Mouse (Mus musculus) gastrocnemius, postnatal 25 days (tissue): Measurements from ENCODE around the gene Mllt1. TPM values are rescaled to one million over a fixed set of nuclear protein-coding genes. Genes with fewer than 3 reads are reported as not detected.
"Not testable (repeated sequence)": the region's sequence is repeated elsewhere in the genome, so short reads cannot be mapped to it uniquely, and the experiment has no call there.

Experiments used
- DNase-seq: peaks from one replicate; pipeline ENCODE4 v3.0.0; 2022
- total RNA-seq, 2 experiments: library from RNA; stranded (reverse); gene quantifications; 1 replicate in 1 of 2; 2 replicates in 1 of 2; pipeline ENCODE4 v1.2.3; 2021

Mllt1 gene
- total RNA-seq, 2 experiments from 2014 or later = 16.0 to 16.5 TPM

GRCm38 (mm10) chr17:56934545-56935330 is 477 bp downstream of the Mllt1 start:
- DNase-seq = peak; percentile 28

- no peak for DNase-seq
Observed at GRCm38 (mm10) chr17:56933395-56933794, 1.8 kb downstream of the Mllt1 start.

- no peak for DNase-seq
Observed at GRCm38 (mm10) chr17:56930026-56930425, 5.2 kb downstream of the Mllt1 start.

GRCm38 (mm10) chr17:56929530-56929929 is 5.7 kb downstream of the Mllt1 start:
- no peak for DNase-seq

GRCm38 (mm10) chr17:56929101-56929500 is 6.1 kb downstream of the Mllt1 start:
- no peak for DNase-seq

GRCm38 (mm10) chr17:56925998-56926397 is 9.2 kb downstream of the Mllt1 start:
- DNase-seq = no peak

GRCm38 (mm10) chr17:56919725-56920124 is 15.5 kb downstream of the Mllt1 start:
- DNase-seq = no peak

GRCm38 (mm10) chr17:56917166-56917565 is 18.0 kb downstream of the Mllt1 start:
- DNase-seq = no peak

GRCm38 (mm10) chr17:56913444-56913843 is 21.8 kb downstream of the Mllt1 start:
- DNase-seq = no peak

GRCm38 (mm10) chr17:56913023-56913422 is 22.2 kb downstream of the Mllt1 start:
- DNase-seq = no peak

GRCm38 (mm10) chr17:56909764-56910163 is 25.5 kb downstream of the Mllt1 start:
- DNase-seq = not testable (repeated sequence)

GRCm38 (mm10) chr17:56907887-56908286 is 27.3 kb downstream of the Mllt1 start:
- DNase-seq = no peak

GRCm38 (mm10) chr17:56907096-56907495 is 28.1 kb downstream of the Mllt1 start:
- no peak for DNase-seq

- no peak for DNase-seq
Observed at GRCm38 (mm10) chr17:56906166-56906565, 29.0 kb downstream of the Mllt1 start.

GRCm38 (mm10) chr17:56902698-56903097 is 32.5 kb downstream of the Mllt1 start:
- no peak for DNase-seq

GRCm38 (mm10) chr17:56897630-56898195 is 37.5 kb downstream of the Mllt1 start:
- peak; percentile 54 for DNase-seq

- DNase-seq = no peak
Observed at GRCm38 (mm10) chr17:56896513-56897129, 38.6 kb downstream of the Mllt1 start.

GRCm38 (mm10) chr17:56895368-56895918 is 39.8 kb downstream of the Mllt1 start:
- DNase-seq = no peak

- no peak for DNase-seq
Observed at GRCm38 (mm10) chr17:56890018-56890417, 45.2 kb downstream of the Mllt1 start.

GRCm38 (mm10) chr17:56888050-56888449 is 47.2 kb downstream of the Mllt1 start:
- no peak for DNase-seq

- no peak for DNase-seq
Observed at GRCm38 (mm10) chr17:56884809-56885208, 50.4 kb downstream of the Mllt1 start.

GRCm38 (mm10) chr17:56884331-56884730 is 50.9 kb downstream of the Mllt1 start:
- DNase-seq = no peak

- no peak for DNase-seq
Observed at GRCm38 (mm10) chr17:56883612-56884011, 51.6 kb downstream of the Mllt1 start.
